Mouse (Mus musculus): ENCODE data around the gene BC028528. TPM values are rescaled to one million over a fixed set of nuclear protein-coding genes. Genes with fewer than 3 reads are reported as not detected.
"Not testable (repeated sequence)": the region's sequence is repeated elsewhere in the genome, so short reads cannot be mapped to it uniquely, and the experiment has no call there.

The BC028528 gene
- polyA plus RNA-seq, 1 experiment = 18.7 TPM

DNA sequence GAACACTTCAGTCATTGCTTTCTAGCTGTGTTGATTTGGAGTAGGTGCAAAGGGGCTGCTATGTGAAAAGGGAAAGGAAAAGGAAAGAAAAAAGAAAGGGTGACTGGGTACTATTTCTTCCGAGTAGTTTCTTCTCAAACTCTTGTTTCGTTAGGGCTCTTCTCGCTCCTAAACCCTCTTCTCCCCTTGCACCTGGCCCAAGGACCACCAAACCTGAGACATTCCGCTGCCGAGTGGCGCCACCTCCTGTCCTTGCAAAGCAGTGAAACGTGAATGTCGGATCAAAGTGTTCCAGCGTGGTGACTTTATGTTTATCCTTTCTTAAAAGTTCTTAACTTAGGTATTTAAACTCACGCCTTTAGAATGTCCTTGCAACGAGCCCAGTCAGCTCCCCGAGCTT, 15.1 kb upstream of the BC028528 start:
- no peak overlapping the region for H3K27ac ChIP-seq (ENCODE audit: insufficient read depth, low read length)
- H3K4me3 ChIP-seq (ENCODE audit: insufficient read depth, low read length) = no peak overlapping the region
- H3K4me1 ChIP-seq (ENCODE audit: control insufficient read depth, insufficient read depth, low read length) = no peaks in the 10 kb centered on the region
- TF ChIP-seq POLR2A (IDR thresholded peaks at IDR 0.05; ENCODE audit: low read depth, low read length) (no peak), CTCF (IDR thresholded peaks at IDR 0.05; ENCODE audit: borderline replicate concordance, insufficient read depth, low read length) (peak; percentile 90)

DNA sequence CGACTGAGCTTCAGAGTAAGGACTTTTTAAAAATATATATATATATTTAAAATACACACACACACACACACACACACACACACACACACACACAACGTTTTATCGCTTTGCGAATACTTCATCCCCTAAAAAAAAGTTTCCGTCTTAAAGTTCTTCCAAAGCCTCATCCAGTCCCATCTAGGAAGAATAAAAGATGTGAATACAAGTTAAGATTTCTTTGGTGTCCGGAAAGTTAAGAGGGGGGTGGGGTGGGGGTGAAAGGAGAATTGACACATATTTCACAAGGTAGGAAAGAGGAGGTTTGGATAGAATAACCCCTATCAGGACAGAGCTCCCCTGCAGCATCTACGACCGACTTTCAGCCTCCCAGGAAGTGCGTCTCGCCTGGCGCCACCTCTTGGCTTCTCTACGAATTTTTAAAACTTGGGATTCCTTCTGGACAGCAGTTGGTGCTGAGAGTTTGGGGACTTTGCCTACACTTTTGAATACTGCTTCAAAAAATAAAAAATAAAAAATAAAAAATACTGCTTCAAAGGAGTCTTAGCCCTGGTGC, 14.2 kb upstream of the BC028528 start:
- TF ChIP-seq CTCF (IDR thresholded peaks at IDR 0.05; ENCODE audit: borderline replicate concordance, insufficient read depth, low read length) (peak; percentile 67; the same call in 1 of the 2 replicates), POLR2A (IDR thresholded peaks at IDR 0.05; ENCODE audit: low read depth, low read length) (no peak)
- Histone ChIP-seq H3K4me3 (ENCODE audit: insufficient read depth, low read length) (peak overlapping the region; percentile 17; the same call in 1 of the 2 replicates), H3K27ac (ENCODE audit: insufficient read depth, low read length) (no peak overlapping the region), H3K4me1 (ENCODE audit: control insufficient read depth, insufficient read depth, low read length) (no peaks in the 10 kb centered on the region)

- H3K27ac ChIP-seq (ENCODE audit: insufficient read depth, low read length) = no peak overlapping the region
- H3K4me3 ChIP-seq (ENCODE audit: insufficient read depth, low read length) = peak overlapping the region; percentile 17
- H3K4me1 ChIP-seq (ENCODE audit: control insufficient read depth, insufficient read depth, low read length) = no peaks in the 10 kb centered on the region
- no peak for TF ChIP-seq CTCF (IDR thresholded peaks at IDR 0.05; ENCODE audit: borderline replicate concordance, insufficient read depth, low read length)
- no peak for TF ChIP-seq POLR2A (IDR thresholded peaks at IDR 0.05; ENCODE audit: low read depth, low read length)
Measured at GRCm38 (mm10) chr3:95905146-95905939, 13.5 kb upstream of the BC028528 start.

DNA sequence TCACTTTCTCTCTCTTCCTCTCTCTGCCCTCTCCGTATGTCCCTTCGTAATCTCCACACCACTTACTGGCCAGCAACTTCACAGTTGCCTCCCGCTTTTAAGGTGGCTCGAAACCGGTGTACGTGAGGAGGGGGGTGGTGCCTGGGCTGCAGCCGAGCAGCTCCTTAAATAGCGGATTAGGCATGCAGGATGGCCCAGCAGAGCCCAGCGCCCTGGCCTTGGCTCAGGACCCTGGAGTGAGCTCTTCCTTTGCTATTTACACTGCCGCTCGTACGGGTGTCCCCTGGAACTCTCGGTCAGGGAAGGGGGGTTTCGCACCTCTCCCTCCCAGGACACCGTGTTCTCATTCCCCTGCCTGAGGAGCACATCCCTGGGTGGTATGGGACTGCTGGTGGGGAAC, 12.8 kb upstream of the BC028528 start, which contains the start of gene Car14:
Gene Car14, minus strand, starts transcription at position 124 of the 400 bp plus-strand sequence.
- no peaks in the 10 kb centered on the region for H3K4me1 ChIP-seq (ENCODE audit: control insufficient read depth, insufficient read depth, low read length)
- peak within 1 kb of the TSS; percentile 17 for H3K4me3 ChIP-seq (ENCODE audit: insufficient read depth, low read length)
- no peak for TF ChIP-seq CTCF (IDR thresholded peaks at IDR 0.05; ENCODE audit: borderline replicate concordance, insufficient read depth, low read length)
- no peak for TF ChIP-seq POLR2A (IDR thresholded peaks at IDR 0.05; ENCODE audit: low read depth, low read length)
- H3K27ac ChIP-seq (ENCODE audit: insufficient read depth, low read length) = no peak within 1 kb of the TSS

DNA sequence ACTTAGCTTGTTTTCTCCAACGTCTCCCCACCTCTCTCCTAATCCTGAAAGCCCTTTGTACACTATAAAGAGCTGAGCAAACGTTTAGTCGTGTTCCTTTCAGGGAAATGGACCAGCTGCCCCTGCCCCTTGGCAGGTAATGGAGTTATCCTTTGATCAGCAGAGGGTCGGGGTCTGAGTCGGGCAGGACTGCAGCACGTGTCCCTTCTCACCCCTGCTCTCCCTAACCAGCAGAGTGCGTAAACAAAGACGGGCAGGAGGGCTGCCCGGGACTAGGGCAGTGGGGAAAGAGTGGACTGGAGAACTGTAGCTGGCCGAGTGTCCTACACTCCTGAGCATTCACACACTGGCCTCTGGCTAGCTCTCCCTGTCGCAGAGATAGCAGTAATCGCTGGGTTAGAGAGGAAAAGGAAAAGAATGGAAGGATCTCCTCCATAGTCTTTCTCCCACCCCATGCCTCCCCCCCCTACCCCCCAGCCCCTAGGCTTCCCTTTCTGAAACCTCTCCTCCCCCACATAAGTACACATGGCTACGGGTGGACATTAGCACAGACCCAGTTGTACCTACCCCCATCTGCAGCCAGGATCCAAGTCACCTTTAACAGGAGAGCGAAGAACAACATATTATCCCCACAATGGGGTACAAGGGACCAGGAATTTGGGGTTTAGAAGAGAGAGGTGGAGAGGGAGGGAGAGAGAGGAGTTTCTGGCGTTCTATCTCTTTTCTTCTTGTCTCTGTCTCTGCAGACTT, 12.1 kb upstream of the BC028528 start:
- H3K4me3 ChIP-seq (ENCODE audit: insufficient read depth, low read length) = no peak overlapping the region
- no peak for TF ChIP-seq POLR2A (IDR thresholded peaks at IDR 0.05; ENCODE audit: low read depth, low read length)
- TF ChIP-seq CTCF (IDR thresholded peaks at IDR 0.05; ENCODE audit: borderline replicate concordance, insufficient read depth, low read length) = no peak
- no peaks in the 10 kb centered on the region for H3K4me1 ChIP-seq (ENCODE audit: control insufficient read depth, insufficient read depth, low read length)
- no peak overlapping the region for H3K27ac ChIP-seq (ENCODE audit: insufficient read depth, low read length)

DNA sequence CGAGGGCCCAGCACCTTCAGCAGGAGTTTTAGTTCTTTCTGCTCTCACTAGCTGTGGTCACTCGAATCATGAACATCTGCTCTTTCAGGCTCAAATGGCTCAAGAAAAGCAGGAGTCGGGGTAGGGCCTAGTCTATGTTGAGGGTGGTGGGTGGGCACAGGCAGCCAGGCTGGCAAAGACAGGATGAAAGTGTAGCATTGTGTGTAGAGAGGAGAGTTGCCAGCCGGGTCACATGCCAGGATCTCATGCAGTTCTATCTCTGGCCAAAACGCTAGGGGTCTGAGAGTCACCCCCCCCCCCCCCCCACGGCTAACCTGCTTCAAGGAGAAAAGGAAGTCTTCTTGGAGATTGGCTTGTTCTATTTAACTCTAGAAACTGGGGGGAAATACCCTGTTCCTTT, 10.8 kb upstream of the BC028528 start:
- Histone ChIP-seq H3K4me3 (ENCODE audit: insufficient read depth, low read length) (no peak overlapping the region), H3K4me1 (ENCODE audit: control insufficient read depth, insufficient read depth, low read length) (no peaks in the 10 kb centered on the region), H3K27ac (ENCODE audit: insufficient read depth, low read length) (no peak overlapping the region)
- TF ChIP-seq POLR2A (IDR thresholded peaks at IDR 0.05; ENCODE audit: low read depth, low read length) = no peak
- no peak for TF ChIP-seq CTCF (IDR thresholded peaks at IDR 0.05; ENCODE audit: borderline replicate concordance, insufficient read depth, low read length)

DNA sequence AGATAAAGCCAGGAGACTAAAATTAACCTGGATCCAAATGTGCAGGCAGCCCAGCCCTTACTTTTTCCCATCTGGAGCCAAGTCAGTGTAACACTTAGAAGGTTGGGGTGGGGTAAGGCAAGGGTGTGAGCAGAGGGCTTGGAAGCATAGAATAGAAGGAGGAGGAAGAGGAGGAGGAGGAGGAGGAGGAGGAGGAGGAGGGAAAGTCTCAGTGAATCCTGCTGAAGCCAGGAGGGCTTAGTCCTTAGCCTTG, 10.5 kb upstream of the BC028528 start:
- H3K4me1 ChIP-seq (ENCODE audit: control insufficient read depth, insufficient read depth, low read length) = no peaks in the 10 kb centered on the region
- no peak overlapping the region for H3K4me3 ChIP-seq (ENCODE audit: insufficient read depth, low read length)
- TF ChIP-seq CTCF (IDR thresholded peaks at IDR 0.05; ENCODE audit: borderline replicate concordance, insufficient read depth, low read length) = no peak
- TF ChIP-seq POLR2A (IDR thresholded peaks at IDR 0.05; ENCODE audit: low read depth, low read length) = no peak

GRCm38 (mm10) chr3:95901616-95902372, 10.0 kb upstream of the BC028528 start:
- H3K4me1 ChIP-seq (ENCODE audit: control insufficient read depth, insufficient read depth, low read length) = no peaks in the 10 kb centered on the region
- TF ChIP-seq CTCF (IDR thresholded peaks at IDR 0.05; ENCODE audit: borderline replicate concordance, insufficient read depth, low read length) = no peak
- TF ChIP-seq POLR2A (IDR thresholded peaks at IDR 0.05; ENCODE audit: low read depth, low read length) = no peak
- H3K27ac ChIP-seq (ENCODE audit: insufficient read depth, low read length) = no peak overlapping the region
- H3K4me3 ChIP-seq (ENCODE audit: insufficient read depth, low read length) = no peak overlapping the region

More for the DNA sequence above, 10.5 kb upstream of the BC028528 start:
- no peak overlapping the region for H3K27ac ChIP-seq (ENCODE audit: insufficient read depth, low read length)

GRCm38 (mm10) chr3:95899800-95900524, 8.2 kb upstream of the BC028528 start:
- H3K27ac ChIP-seq (ENCODE audit: insufficient read depth, low read length) = no peak overlapping the region

GRCm38 (mm10) chr3:95895501-95895900, 3.7 kb upstream of the BC028528 start:
- not testable (repeated sequence) for H3K4me1 ChIP-seq (ENCODE audit: control insufficient read depth, insufficient read depth, low read length); H3K4me3 ChIP-seq (ENCODE audit: insufficient read depth, low read length); H3K27ac ChIP-seq (ENCODE audit: insufficient read depth, low read length)

More at GRCm38 (mm10) chr3:95899800-95900524, 8.2 kb upstream of the BC028528 start:
- Histone ChIP-seq H3K4me3 (ENCODE audit: insufficient read depth, low read length) (no peak overlapping the region), H3K4me1 (ENCODE audit: control insufficient read depth, insufficient read depth, low read length) (no peaks in the 10 kb centered on the region)
- no peak for TF ChIP-seq POLR2A (IDR thresholded peaks at IDR 0.05; ENCODE audit: low read depth, low read length)
- no peak for TF ChIP-seq CTCF (IDR thresholded peaks at IDR 0.05; ENCODE audit: borderline replicate concordance, insufficient read depth, low read length)

All from embryonic fibroblast, embryonic 13.5 days (primary cell).